Mouse (Mus musculus) thymus, postnatal 10 days (tissue): Measurements from ENCODE around the gene Gm45261.

Experiments
- DNase-seq, 2 experiments: peaks; one replicate each; pipeline ENCODE4 v3.0.0; 2021; ENCODE audit warnings: low spot score in 2 of 2

Gene Gm45261

GRCm38 (mm10) chr1:80461348-80461747 lies at the start of gene Gm45261:
Gene Gm45261 (minus strand): TSS chr1:80461448.
- DNase-seq, result no peak

- DNase-seq, result no peak
Observed at GRCm38 (mm10) chr1:80504757-80505156, 43.5 kb upstream of the Gm45261 start.

DNA sequence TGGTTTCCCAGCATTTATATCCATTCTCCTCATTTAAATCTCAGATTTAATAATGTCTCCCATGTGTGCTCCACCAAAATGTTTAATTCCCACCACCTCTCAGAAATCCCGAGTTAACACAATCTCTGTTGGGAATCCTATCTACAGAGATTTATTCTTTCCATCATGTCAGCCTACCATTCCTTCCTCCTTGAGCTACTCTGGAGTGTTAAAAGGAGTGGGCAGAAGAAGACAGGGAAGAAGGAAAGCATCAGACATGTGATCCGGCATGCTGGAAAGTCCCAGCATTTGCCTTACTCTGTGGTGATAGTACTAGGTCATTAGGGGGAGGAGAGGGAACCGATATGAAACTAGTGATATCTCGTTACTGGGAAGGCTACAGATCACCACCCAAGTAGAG lies 42.8 kb upstream of the Gm45261 start:
- no peak for DNase-seq

DNA sequence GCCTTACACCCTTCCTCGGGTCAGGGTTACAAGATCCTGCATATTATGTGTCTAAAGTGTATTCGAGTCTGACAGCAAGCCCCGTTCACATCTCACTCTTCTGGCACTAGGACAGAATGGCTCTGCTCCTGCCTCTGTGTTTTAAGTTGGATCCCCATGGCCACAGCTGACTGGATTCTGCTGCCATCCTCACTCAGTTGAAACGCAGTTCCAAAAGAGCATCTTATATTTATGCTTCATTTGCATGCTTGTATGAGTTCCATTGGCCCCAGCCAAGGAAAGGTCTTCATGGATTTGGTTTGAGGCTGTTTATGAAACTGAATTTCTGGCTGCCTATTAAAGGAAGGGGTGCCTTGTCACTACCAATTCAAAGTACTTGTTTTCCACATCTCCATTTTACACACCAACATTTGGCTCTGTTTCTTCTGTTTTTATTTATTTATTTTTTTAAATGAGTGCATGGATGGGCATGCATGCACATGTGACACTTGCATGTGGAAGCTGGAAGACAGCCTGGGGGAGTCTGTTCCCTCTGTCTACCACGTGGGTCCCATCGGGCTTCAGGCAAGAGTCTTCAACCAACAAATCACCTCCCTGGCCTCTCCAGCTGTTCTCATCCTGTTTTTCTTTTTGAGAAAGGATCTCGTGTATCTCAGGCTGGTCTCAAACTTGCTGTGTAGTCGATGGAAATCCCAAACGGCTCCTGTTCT lies 41.4 kb upstream of the Gm45261 start:
- DNase-seq, result no peak

- no peak for DNase-seq
Observed at GRCm38 (mm10) chr1:80499264-80499663, 38.0 kb upstream of the Gm45261 start.

- DNase-seq, result no peak
Observed at GRCm38 (mm10) chr1:80496360-80496759, 35.1 kb upstream of the Gm45261 start.

GRCm38 (mm10) chr1:80483419-80483818 lies 22.2 kb upstream of the Gm45261 start:
- DNase-seq, result no peak

DNA sequence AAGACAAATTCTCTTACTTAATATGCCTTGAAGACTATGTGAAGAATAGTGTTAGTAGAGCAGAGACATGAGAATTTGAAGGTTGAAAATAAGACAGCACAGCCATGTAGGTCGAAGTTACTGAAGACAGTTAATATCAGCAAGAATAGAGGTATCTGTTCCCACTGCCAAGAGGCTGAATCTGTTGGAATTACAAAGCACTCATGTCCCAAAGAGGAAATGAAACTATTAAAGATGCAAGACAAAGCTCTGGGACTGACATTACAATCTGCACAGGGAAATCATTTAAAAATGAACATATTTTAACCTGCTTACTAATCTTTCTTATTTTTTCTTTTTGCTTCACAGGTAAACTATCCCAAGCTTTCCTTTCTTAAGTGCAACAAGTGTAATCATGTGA lies 13.7 kb upstream of the Gm45261 start:
- no peak for DNase-seq

- no peak for DNase-seq
Observed at GRCm38 (mm10) chr1:80472395-80472794, 11.1 kb upstream of the Gm45261 start.

DNA sequence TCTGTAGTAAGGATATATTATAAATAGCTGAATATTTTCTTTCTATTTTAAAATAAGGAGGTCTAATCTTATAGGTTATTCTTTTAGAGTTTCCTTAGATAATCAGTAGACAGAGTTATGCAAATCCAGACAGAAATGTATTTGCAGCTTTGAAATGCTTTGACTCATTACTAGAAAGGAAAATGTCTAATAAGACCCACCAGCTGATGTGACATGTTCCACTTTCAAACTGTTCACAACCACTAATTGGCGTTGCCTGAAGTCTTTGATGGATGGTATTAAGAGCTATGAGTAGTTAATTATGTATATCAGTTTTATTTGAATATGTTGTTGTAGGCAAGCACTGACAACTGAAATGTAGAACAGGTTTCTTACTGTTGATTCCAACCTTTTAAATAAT lies 1.3 kb downstream of the Gm45261 start:
- no peak for DNase-seq

DNA sequence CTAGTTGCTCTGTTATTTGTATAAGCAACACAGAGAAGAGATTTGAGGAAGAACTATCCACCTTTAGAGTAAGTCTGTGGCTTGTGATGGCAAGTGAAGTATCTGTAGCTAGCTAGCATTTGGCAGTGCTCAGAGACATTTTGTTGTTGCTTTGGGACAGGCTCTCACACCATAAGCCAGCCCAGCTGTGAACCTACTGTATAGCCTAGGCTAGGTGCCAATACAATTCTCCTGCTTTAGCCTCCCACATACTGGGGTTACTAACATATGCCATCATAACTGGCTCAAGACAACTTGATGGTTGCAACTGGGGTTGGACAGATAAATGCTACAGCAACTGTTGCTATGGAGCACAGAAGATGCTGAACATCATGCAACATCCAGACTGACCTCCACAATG lies 1.8 kb downstream of the Gm45261 start:
- DNase-seq, result no peak

- no peak for DNase-seq
Observed at GRCm38 (mm10) chr1:80453971-80454370, 7.3 kb downstream of the Gm45261 start.

DNA sequence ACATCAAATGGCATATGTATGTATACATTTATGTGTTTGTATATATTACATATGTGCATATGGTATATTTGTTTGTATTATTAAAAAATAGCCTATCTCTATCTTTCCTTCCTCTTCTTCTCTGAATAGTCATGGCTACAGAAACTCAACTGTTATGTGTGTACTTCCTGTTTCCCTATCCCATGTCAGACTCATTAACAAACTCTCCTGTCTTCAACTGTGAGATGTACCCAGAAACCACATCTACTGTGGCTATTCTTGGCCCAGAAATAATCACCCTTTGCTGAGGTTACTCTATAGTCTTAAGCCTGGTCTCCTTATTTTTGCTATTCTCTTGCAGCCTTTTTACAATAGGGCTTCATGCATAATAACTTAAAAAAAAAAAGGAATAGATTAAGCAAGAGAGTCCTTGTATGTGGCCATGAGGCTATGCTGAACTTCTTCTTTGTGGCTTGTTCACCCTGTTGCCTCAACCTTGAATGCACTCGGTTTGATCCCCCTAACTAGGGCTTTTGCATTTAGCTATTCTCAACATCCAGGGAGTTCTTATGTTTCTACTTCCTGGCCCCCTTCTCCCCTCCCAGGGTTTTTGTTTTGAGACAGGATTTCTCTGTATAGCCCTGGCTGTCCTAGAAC lies 9.2 kb downstream of the Gm45261 start:
- DNase-seq, result no peak

- DNase-seq, result no peak
Observed at GRCm38 (mm10) chr1:80447554-80447953, 13.7 kb downstream of the Gm45261 start.

DNA sequence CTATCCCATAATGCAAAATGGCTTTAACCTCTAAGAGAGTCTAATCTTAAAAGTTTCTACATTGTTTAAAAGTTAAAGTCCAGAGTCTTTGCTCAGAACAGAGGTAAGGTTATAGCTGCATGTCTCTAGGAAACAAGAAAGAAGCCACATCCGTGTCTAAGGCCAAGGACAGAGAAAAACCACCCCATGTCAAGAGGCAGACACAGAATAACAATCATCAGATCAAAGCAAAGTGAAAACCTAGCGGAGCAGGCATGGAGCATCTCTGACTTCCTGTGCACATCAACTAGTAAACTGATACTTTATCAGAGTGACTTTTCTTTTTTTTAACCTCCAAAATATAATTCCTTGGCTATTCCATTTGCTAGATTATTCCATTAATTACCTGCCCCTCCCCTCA lies 20.3 kb downstream of the Gm45261 start:
- DNase-seq, result peak in 1 of 2 experiments; percentile 4

DNA sequence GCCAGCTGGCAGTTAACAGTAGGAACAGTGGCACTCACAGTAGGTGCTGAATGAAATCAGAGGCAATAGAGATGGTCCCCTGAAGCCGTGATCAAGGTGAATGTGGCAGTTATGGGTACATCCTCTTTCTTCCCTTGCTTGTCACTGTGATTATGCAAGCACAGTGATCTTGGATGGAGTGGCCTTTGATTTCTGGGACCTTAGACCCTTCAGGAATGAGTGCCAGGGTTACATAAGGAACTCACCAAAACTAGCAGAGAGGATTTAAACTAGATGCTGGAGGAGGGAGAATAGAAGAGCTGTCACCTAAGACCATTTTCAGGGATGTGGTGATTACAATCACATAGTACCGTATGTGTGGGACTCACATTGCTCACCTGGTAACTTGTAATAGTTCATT lies 22.7 kb downstream of the Gm45261 start:
- no peak for DNase-seq

DNA sequence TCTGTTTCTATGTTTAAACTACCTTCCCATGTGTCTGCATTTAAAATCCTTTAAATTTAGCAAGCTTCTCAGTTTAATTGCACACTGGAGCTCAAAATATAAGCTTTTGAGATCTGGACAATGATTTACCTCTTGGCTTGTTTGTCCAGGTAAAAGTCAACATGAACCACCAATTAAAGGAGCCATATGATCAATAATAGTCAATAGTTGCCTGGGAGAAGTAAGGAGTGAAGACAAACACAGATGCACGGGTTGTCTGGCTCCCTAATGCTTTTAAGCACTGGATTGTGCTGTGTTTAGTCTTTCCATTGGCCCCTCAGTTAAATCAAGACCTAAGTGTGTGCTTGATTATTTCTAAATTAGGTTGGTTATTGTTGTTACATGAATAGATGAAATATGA lies 33.3 kb downstream of the Gm45261 start:
- DNase-seq, result no peak

DNA sequence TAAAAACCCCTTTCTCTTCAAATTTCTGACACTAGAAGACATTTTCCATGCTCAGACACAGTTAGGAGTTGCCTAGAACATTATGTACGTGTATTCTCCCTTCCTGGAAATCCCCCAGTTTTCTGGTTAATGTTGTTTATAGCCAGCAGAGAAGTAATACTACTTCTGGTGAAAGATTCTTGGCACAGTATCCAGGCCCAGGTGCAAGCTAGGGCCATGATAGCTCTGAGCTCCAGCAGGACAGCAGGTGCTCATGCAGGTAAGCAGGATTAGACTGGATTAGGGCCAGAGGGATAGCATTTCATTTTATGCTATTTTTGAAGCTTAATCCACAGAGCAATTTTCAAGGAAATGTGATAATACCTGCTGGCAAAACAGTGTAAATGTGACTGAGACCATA lies 33.8 kb downstream of the Gm45261 start:
- DNase-seq, result no peak

GRCm38 (mm10) chr1:80424666-80425065 lies 36.6 kb downstream of the Gm45261 start:
- DNase-seq, result no peak

- no peak for DNase-seq
Observed at GRCm38 (mm10) chr1:80418321-80419045, 42.8 kb downstream of the Gm45261 start.

- no peak for DNase-seq
Observed at GRCm38 (mm10) chr1:80416329-80416728, 44.9 kb downstream of the Gm45261 start.

- DNase-seq, result peak; percentile 19 to 31
Observed at GRCm38 (mm10) chr1:80412521-80412920, 48.7 kb downstream of the Gm45261 start.
